Mouse (Mus musculus) hindbrain, postnatal 0 days (tissue): ENCODE data around the gene Nfatc2. TPM values are rescaled to one million over a fixed set of nuclear protein-coding genes. Genes with fewer than 3 reads are reported as not detected.

Experiments used
- ATAC-seq: fragments of 200-750 bp; cut with Nextera tagmentation; 2 replicates; pipeline ENCODE4 v1.8.0; 2017; ENCODE audit warnings: mild to moderate bottlenecking, moderate TSS enrichment, moderate library complexity
- DNase-seq: peaks from one replicate; pipeline ENCODE4 v3.0.0-alpha.2; 2015; ENCODE audit warnings: low spot score
- H3K27ac ChIP-seq: fragments of 300-500 bp; sonication (generic); 2 replicates; pipeline ENCODE4 v1.5.1; 2014; ENCODE audit warnings: mild to moderate bottlenecking
- H3K27me3 ChIP-seq: fragments of 300-500 bp; sonication (generic); 2 replicates; pipeline ENCODE4 v1.6.1; 2014; ENCODE audit warnings: low read length, mixed read lengths; ENCODE audit not compliant: insufficient read depth
- H3K36me3 ChIP-seq: fragments of 300-500 bp; sonication (generic); 2 replicates; pipeline ENCODE4 v1.6.1; 2014; ENCODE audit warnings: low read length, mixed read lengths; ENCODE audit not compliant: insufficient read depth
- H3K4me1 ChIP-seq: fragments of 300-500 bp; sonication (generic); 2 replicates; pipeline ENCODE4 v1.6.1; 2014; ENCODE audit warnings: antibody characterized with exemption, low read length, mixed read lengths; ENCODE audit not compliant: insufficient read depth
- H3K4me2 ChIP-seq: fragments of 300-500 bp; sonication (generic); 2 replicates; pipeline ENCODE4 v1.6.1; 2014; ENCODE audit warnings: low read depth, mild to moderate bottlenecking, low read length, moderate library complexity, mixed read lengths
- H3K4me3 ChIP-seq: fragments of 300-500 bp; sonication (generic); 2 replicates; pipeline ENCODE4 v1.5.1; 2014; ENCODE audit warnings: low read length
- H3K9ac ChIP-seq: fragments of 300-500 bp; sonication (generic); replicated peaks from 2 replicates; pipeline ENCODE4 v1.6.1; 2014; ENCODE audit warnings: mild to moderate bottlenecking, low read length, moderate library complexity, mixed read lengths
- H3K9me3 ChIP-seq: fragments of 300-500 bp; sonication (generic); 2 replicates; pipeline ENCODE4 v1.6.1; 2016; ENCODE audit warnings: low read length, mixed read lengths
- CTCF ChIP-seq: IDR thresholded peaks from 2 replicates; pipeline ENCODE4 v1.5.1; 2016; ENCODE audit warnings: antibody characterized with exemption, control low read depth, low read depth
- WGBS: fragments of 180-500 bp; shearing (Covaris S2); extraction: QIAGEN DNeasy Blood & Tissue Kit; methylation state at CpG from one replicate; pipeline ENCODE4 v1.1.7; 2014; 5-methylcytosine and 5-hydroxymethylcytosine counted together
- polyA plus RNA-seq: library from polyadenylated mRNA; unstranded; fragments of >200 nt; fragmentation: Nextera tagmentation; extraction: Ambion mirVana; gene quantifications from 2 replicates; pipeline ENCODE4 v1.2.1, GENCODE M21; 2015
- total RNA-seq: library from RNA; depleted of rRNA; stranded (reverse); fragments of >200 nt; gene quantifications from 2 replicates; pipeline ENCODE4 v1.2.3, GENCODE M21; 2014

Nfatc2 gene
- total and polyA plus RNA-seq, 2 experiments from 2014 or later: 6.5 to 8.5 TPM

GRCm38 (mm10) chr2:168633301-168633816 is 31.9 kb upstream of the Nfatc2 start:
- no peaks in the 10 kb centered on the region for H3K4me1 ChIP-seq
- H3K4me3 ChIP-seq: no peak overlapping the region
- H3K27ac ChIP-seq: no peak overlapping the region
- ATAC-seq (no peak), DNase-seq (no peak)
- H3K36me3 ChIP-seq: peaks cover 31% of the 10 kb centered on the region
- WGBS: 67% methylated on average over 14 of the region's 14 CpGs
- no peak overlapping the region for H3K4me2 ChIP-seq
- TF ChIP-seq CTCF: no peak
- H3K9me3 ChIP-seq: no peaks in the 10 kb centered on the region
- H3K9ac ChIP-seq: no peak overlapping the region
- H3K27me3 ChIP-seq: no peaks in the 10 kb centered on the region

- H3K9me3 ChIP-seq: no peaks in the 10 kb centered on the region
- no peaks in the 10 kb centered on the region for H3K4me1 ChIP-seq
- no peak overlapping the region for H3K4me3 ChIP-seq
- peaks cover 23% of the 10 kb centered on the region for H3K36me3 ChIP-seq
- 72% methylated on average over 6 of the region's 6 CpGs for WGBS
- ATAC-seq (no peak), DNase-seq (no peak)
- H3K9ac ChIP-seq: no peak overlapping the region
- no peak overlapping the region for H3K4me2 ChIP-seq
- H3K27me3 ChIP-seq: no peaks in the 10 kb centered on the region
- no peak overlapping the region for H3K27ac ChIP-seq
- peak; percentile 16; the same call in 1 of the 2 replicates for TF ChIP-seq CTCF
Observed at GRCm38 (mm10) chr2:168632543-168632942, 31.1 kb upstream of the Nfatc2 start.

- TF ChIP-seq CTCF: peak; percentile 98
- DNase-seq (peak; percentile 86), ATAC-seq (peak; percentile 70; the same call in 1 of the 2 replicates)
- Histone ChIP-seq H3K27me3 (no peaks in the 10 kb centered on the region), H3K36me3 (peaks cover 5% of the 10 kb centered on the region), H3K9me3 (no peaks in the 10 kb centered on the region), H3K27ac (no peak overlapping the region), H3K4me3 (no peak overlapping the region), H3K9ac (no peak overlapping the region), H3K4me2 (no peak overlapping the region), H3K4me1 (no peaks in the 10 kb centered on the region)
- 17% methylated on average over 8 of the region's 8 CpGs for WGBS
Observed at GRCm38 (mm10) chr2:168628787-168629186, 27.3 kb upstream of the Nfatc2 start.

GRCm38 (mm10) chr2:168627829-168628770 is 26.6 kb upstream of the Nfatc2 start:
- no peak for DNase-seq
- WGBS: 55% methylated on average over 20 of the region's 20 CpGs
- no peaks in the 10 kb centered on the region for H3K4me1 ChIP-seq

GRCm38 (mm10) chr2:168626385-168626784 is 24.9 kb upstream of the Nfatc2 start:
- Histone ChIP-seq H3K9me3 (no peaks in the 10 kb centered on the region), H3K4me1 (no peaks in the 10 kb centered on the region), H3K27me3 (no peaks in the 10 kb centered on the region), H3K9ac (0 out of 2 replicates have a peak overlapping the region, but pooled peaks have one; percentile 15), H3K4me2 (no peak overlapping the region), H3K27ac (peak overlapping the region; percentile 22), H3K36me3 (no peaks in the 10 kb centered on the region), H3K4me3 (no peak overlapping the region)
- DNase-seq (peak; percentile 55), ATAC-seq (peak; percentile 31; the same call in 1 of the 2 replicates)
- 32% methylated on average over 9 of the region's 9 CpGs for WGBS
- no peak for TF ChIP-seq CTCF

More at GRCm38 (mm10) chr2:168627829-168628770, 26.6 kb upstream of the Nfatc2 start:
- no peaks in the 10 kb centered on the region for H3K27me3 ChIP-seq
- TF ChIP-seq CTCF: no peak
- H3K9ac ChIP-seq: no peak overlapping the region
- ATAC-seq: no peak
- no peak overlapping the region for H3K4me2 ChIP-seq
- no peaks in the 10 kb centered on the region for H3K36me3 ChIP-seq
- H3K9me3 ChIP-seq: no peaks in the 10 kb centered on the region
- no peak overlapping the region for H3K4me3 ChIP-seq
- H3K27ac ChIP-seq: no peak overlapping the region

GRCm38 (mm10) chr2:168625091-168625490 is 23.6 kb upstream of the Nfatc2 start:
- H3K27me3 ChIP-seq: no peaks in the 10 kb centered on the region
- DNase-seq: no peak
- H3K4me3 ChIP-seq: no peak overlapping the region
- ATAC-seq: no peak
- H3K9ac ChIP-seq: no peak overlapping the region
- TF ChIP-seq CTCF: no peak
- H3K27ac ChIP-seq: no peak overlapping the region
- WGBS: 50% methylated on average over 4 of the region's 4 CpGs
- H3K4me2 ChIP-seq: no peak overlapping the region
- no peaks in the 10 kb centered on the region for H3K9me3 ChIP-seq
- H3K36me3 ChIP-seq: no peaks in the 10 kb centered on the region
- H3K4me1 ChIP-seq: no peaks in the 10 kb centered on the region
